Mouse (Mus musculus) C2C12 (cell line): ENCODE measurements around the gene Insrr. TPM values are rescaled to one million over a fixed set of nuclear protein-coding genes. Genes with fewer than 3 reads are reported as not detected.

ENCODE experiments used
- H3K27me3 ChIP-seq: one replicate; pipeline ENCODE4 v1.6.1; 2011; ENCODE audit not compliant: control insufficient read depth, insufficient read depth, insufficient read length
- H3K36me3 ChIP-seq: one replicate; pipeline ENCODE4 v1.6.1; 2011; ENCODE audit not compliant: control insufficient read depth, insufficient read depth
- H3K4me3 ChIP-seq: one replicate; pipeline ENCODE4 v1.5.1; 2011; ENCODE audit warnings: mild to moderate bottlenecking, control low read depth; ENCODE audit not compliant: poor library complexity, insufficient read depth, severe bottlenecking
- H3K79me2 ChIP-seq: one replicate; pipeline ENCODE4 v1.6.1; 2011; ENCODE audit not compliant: control insufficient read depth, insufficient read depth
- H3K79me3 ChIP-seq: one replicate; pipeline ENCODE4 v1.6.1; 2011; ENCODE audit warnings: low read depth, control low read depth
- H3ac ChIP-seq: one replicate; pipeline ENCODE3; 2011; ENCODE audit warnings: low read depth; ENCODE audit not compliant: control insufficient read depth, insufficient read length
- CEBPB ChIP-seq: IDR thresholded peaks from one replicate; pipeline ENCODE4 v1.6.1; 2011; ENCODE audit warnings: low read depth, mild to moderate bottlenecking, control low read depth, moderate library complexity
- CTCF ChIP-seq: IDR thresholded peaks from one replicate; pipeline ENCODE4 v1.5.1; 2011; ENCODE audit not compliant: control insufficient read depth, insufficient read depth, insufficient read length
- FOSL1 ChIP-seq: IDR thresholded peaks from one replicate; pipeline ENCODE4 v1.8.0; 2011; ENCODE audit warnings: mild to moderate bottlenecking, low read length; ENCODE audit not compliant: poor library complexity, insufficient read depth, severe bottlenecking
- MAX ChIP-seq: IDR thresholded peaks from one replicate; pipeline ENCODE4 v1.6.1; 2011; ENCODE audit warnings: mild to moderate bottlenecking, control low read depth
- MYOD1 ChIP-seq: IDR thresholded peaks from one replicate; pipeline ENCODE4 v1.6.1; 2011; ENCODE audit warnings: low read depth; ENCODE audit not compliant: control insufficient read depth, insufficient read length
- MYOG ChIP-seq: IDR thresholded peaks from one replicate; pipeline ENCODE4 v1.6.1; 2011; ENCODE audit not compliant: control insufficient read depth, insufficient read length; ENCODE audit errors: extremely low read depth
- USF1 ChIP-seq: IDR thresholded peaks from one replicate; pipeline ENCODE4 v1.6.1; 2011; ENCODE audit warnings: low read depth, mild to moderate bottlenecking, control low read depth, moderate library complexity
- polyA plus RNA-seq: library from polyadenylated mRNA; unstranded; fragments of >200 nt; fragmentation: generic; extraction: Trizol; gene quantifications from one replicate; pipeline ENCODE4 v1.2.1, GENCODE M21; 2012; ENCODE audit warnings: missing spikeins

Gene Insrr
- polyA plus RNA-seq, 1 experiment = not detected

DNA sequence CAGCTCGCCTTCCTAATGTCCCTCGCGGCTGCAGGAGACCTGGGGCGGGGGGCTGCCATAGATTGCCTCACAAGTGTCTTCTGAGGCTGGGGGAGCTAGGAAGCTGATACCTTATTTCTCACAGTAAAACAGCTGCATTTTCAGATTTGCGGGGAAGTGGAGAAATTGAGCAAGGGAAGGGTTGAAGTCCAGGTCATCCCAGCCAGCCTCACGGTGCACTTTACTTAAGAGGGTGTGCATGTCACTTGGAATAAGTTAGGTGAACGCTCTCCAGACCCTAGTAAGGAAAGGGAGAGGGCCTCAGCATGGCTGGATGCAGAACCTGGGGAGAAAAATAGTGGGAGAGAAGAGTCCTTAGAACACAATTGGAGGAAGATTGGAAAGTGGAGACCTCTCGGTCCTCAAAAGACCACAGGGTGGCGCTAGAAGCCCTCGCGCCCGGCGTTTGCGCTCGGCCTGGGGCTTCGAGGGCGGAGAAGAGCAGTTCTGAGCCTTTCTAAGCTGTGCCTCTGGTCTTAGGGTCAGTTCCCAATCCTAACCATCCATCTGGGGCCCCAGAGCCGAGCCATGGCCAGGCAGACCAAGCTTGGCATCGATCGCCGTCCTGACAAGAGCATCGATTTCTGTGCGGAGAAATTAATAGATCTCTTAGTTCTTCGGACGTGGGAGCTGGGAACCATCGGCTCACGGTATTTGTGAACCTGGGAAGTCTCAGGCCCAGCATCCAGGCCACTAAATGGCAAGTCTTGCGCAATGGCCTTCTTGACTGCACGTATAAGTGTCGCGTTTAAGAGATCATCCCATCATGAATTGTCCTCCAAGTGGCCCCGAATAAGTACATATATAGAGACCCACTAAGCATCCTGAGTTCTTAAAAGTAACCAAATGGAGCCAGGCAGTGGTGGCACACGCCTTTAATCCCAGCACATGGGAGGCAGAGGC, 1.1 kb upstream of the Insrr start:
- peaks cover 96% of the 10 kb centered on the region for H3K27me3 ChIP-seq

DNA sequence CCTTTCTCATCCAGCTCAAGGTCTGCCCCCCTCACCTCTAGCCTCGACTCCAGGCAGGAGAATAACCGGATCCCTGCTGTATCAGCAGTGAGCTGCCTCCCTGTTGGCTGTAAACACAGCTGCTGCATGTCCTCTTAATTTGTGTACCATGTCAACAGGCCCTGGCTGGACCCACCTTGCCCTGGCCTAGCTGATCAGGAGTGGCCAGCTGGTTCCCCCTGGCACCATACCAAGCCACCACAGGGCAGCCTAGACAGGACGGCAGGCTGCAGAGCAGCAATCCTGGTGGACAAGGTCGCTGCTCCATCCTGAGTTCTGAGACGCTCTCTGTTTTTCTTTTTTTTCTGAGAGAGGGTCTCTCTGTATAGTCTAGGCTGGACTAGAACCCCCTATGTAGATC, 4.9 kb downstream of the Insrr start:
- Histone ChIP-seq H3K79me2 (no peaks in the 10 kb centered on the region), H3K79me3 (no peaks in the 10 kb centered on the region), H3ac (no peak overlapping the region), H3K27me3 (peaks cover 84% of the 10 kb centered on the region), H3K36me3 (no peaks in the 10 kb centered on the region), H3K4me3 (no peak overlapping the region)
- TF ChIP-seq CTCF = no peak
- TF ChIP-seq FOSL1 = no peak
- no peak for TF ChIP-seq MAX
- no peak for TF ChIP-seq USF1
- no peak for TF ChIP-seq MYOG
- no peak for TF ChIP-seq CEBPB
- no peak for TF ChIP-seq MYOD1

More for the DNA sequence above, 1.1 kb upstream of the Insrr start:
- Histone ChIP-seq H3K79me3 (no peaks in the 10 kb centered on the region), H3K4me3 (no peak overlapping the region), H3ac (no peak overlapping the region), H3K36me3 (no peaks in the 10 kb centered on the region), H3K79me2 (no peaks in the 10 kb centered on the region)
- TF ChIP-seq MAX (no peak), CEBPB (peak; percentile 71), MYOD1 (no peak), USF1 (no peak)

DNA sequence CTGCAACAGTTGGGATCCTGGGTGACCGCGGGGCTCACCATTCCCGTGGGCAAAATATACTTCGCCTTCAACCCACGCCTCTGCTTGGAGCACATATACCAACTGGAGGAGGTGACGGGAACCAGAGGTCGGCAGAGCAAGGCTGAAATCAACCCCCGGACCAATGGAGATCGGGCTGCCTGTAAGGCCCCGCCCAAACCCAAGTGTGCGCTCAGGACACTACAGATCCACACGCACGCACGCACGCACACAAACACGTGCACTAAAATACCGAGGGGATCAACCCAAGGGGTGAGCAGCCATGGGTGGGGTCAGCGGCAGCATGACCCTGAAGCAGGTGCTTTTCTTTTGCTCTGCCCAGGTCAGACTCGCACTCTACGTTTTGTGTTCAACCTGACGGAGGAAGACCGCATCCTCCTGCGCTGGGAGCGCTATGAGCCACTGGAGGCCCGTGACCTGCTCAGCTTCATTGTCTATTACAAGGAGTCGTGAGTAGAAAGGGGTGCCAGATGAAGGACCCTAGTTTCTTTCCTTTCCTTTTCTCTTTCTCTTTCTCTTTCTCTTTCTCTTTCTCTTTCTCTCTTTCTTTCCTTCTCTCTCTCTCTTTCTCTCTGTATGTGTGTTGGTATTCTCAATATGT, 7.4 kb downstream of the Insrr start:
- H3K27me3 ChIP-seq = peaks cover 74% of the 10 kb centered on the region
- no peak overlapping the region for H3K4me3 ChIP-seq

DNA sequence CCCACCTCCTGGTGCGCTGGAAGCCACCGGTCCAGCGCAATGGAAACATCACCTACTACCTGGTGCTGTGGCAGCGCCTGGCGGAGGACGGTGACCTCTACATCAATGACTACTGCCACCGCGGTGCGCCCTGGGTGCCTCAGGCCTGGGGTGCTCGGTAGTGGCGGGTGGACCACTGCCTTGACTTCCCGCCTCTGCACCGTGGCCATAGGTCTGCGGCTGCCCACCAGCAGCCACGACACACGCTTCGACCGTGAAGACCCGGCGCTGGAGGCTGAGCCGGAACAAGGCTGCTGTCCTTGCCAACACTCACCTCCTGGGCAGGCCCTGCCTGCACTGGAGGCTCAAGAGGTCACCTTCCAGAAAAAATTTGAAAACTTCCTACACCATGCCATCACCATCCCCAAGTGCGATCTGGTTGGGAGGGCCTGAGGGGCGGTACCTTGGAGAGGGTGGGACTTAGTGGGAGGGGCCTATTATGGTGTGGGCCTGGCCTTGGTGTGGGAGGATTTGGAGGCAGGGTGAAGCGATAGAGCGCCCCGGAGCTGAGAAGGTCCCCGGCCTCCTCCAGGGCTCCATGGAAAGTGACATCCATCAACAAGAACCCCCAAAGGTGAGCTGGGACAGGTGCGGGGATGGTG, 12.7 kb downstream of the Insrr start:
- Histone ChIP-seq H3K4me3 (no peak overlapping the region), H3ac (no peak overlapping the region)
- no peak for TF ChIP-seq CTCF

More for the DNA sequence above, 7.4 kb downstream of the Insrr start:
- no peak for TF ChIP-seq MAX
- TF ChIP-seq MYOD1 = no peak
- no peak for TF ChIP-seq USF1
- TF ChIP-seq FOSL1 = no peak
- TF ChIP-seq MYOG = no peak
- no peak for TF ChIP-seq CEBPB
- no peak for TF ChIP-seq CTCF
- H3K79me2 ChIP-seq = no peaks in the 10 kb centered on the region
- H3K79me3 ChIP-seq = no peaks in the 10 kb centered on the region
- no peak overlapping the region for H3ac ChIP-seq
- H3K36me3 ChIP-seq = no peaks in the 10 kb centered on the region

DNA sequence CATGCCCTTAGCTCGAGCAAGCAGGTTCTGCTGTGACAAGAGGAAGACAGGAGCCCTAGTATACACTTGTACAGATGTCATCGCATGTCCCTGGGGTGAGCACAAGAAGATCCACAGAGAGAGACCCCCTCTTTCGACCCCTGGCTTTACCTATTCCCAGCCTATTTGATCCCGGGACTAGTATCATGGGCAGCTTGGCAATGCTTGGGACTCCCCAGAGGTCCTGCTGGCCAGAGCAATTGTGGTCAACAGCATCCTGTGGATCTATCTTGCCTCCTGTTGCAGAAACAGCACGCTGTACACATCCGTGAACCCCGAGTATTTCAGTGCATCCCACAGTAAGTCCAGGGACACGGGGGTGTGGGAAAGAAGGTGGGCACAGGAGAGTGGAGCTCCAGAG, 14.5 kb downstream of the Insrr start:
- Histone ChIP-seq H3K4me3 (no peak overlapping the region), H3K79me2 (no peaks in the 10 kb centered on the region), H3K27me3 (peaks cover 74% of the 10 kb centered on the region), H3K36me3 (no peaks in the 10 kb centered on the region), H3ac (no peak overlapping the region), H3K79me3 (no peaks in the 10 kb centered on the region)
- TF ChIP-seq MYOD1 = no peak
- no peak for TF ChIP-seq USF1

More for the DNA sequence above, 12.7 kb downstream of the Insrr start:
- no peaks in the 10 kb centered on the region for H3K79me3 ChIP-seq
- H3K27me3 ChIP-seq = peaks cover 71% of the 10 kb centered on the region
- no peaks in the 10 kb centered on the region for H3K79me2 ChIP-seq
- H3K36me3 ChIP-seq = no peaks in the 10 kb centered on the region

DNA sequence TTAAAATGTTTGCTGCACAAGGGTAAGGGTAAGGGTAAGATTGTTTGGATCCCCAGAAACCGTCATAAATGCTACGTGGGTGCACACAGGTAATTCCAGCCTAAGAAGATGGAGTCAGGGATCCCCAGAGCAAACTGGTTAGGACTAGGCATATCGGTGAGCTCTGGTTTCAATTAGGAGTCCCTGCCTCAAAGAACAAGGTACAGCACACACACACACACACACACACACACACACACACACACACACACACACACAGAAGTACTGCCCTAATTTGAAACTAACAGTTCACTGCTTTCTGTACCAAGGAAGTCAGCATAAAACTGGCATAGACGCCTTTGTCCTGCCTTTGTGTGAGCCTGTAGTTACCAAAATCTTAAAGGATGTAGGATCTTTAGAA, 15.7 kb downstream of the Insrr start:
- no peak overlapping the region for H3K4me3 ChIP-seq
- no peaks in the 10 kb centered on the region for H3K79me2 ChIP-seq
- no peak for TF ChIP-seq CEBPB
- no peak for TF ChIP-seq USF1
- TF ChIP-seq MAX = no peak
- H3K36me3 ChIP-seq = no peaks in the 10 kb centered on the region
- H3ac ChIP-seq = no peak overlapping the region
- peaks cover 73% of the 10 kb centered on the region for H3K27me3 ChIP-seq
- H3K79me3 ChIP-seq = no peaks in the 10 kb centered on the region
